Mouse (Mus musculus): ENCODE measurements around the gene Fndc5.

DNA sequence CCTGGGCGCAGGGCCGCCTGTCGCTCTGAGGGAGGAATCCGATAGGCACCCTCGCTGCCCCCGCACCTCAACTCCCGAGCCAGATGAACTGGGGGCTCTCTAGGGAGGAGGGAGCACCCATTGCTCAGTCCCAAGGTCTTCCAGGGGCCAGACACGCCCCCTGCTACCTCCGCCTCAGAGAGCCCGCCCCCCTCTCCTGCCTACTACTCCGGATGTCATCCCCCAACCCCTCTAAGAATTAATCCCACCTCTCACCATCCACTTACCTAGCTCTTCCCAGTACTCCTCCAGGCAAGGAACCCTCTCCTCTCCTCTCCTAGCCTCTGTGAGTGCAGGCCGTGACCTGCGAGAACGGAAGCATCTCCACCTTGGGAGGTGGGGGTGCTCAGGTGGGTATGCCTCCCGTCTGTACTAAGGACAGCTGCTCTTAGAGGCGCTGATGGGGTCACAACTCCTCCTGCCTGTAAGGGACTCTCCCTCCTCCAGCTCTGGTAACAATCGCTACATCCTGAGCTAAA is 15.2 kb upstream of the Fndc5 start, which contains the start of gene Hpca:
- TF ChIP-seq GATA1 (IDR thresholded peaks at IDR 0.05; ENCODE audit: low read length): no peak
- no peak for TF ChIP-seq TAL1 (IDR thresholded peaks at IDR 0.05; ENCODE audit: low read length)
